Mouse (Mus musculus) urinary bladder, adult 18-20 months (tissue): ENCODE measurements around the gene Ryk.

ENCODE experiments used
- DNase-seq, 2 experiments: peaks; one replicate each; pipeline ENCODE4 v3.0.0; 2022; ENCODE audit warnings: low spot score in 2 of 2, mixed read lengths in 2 of 2

Ryk gene

DNA sequence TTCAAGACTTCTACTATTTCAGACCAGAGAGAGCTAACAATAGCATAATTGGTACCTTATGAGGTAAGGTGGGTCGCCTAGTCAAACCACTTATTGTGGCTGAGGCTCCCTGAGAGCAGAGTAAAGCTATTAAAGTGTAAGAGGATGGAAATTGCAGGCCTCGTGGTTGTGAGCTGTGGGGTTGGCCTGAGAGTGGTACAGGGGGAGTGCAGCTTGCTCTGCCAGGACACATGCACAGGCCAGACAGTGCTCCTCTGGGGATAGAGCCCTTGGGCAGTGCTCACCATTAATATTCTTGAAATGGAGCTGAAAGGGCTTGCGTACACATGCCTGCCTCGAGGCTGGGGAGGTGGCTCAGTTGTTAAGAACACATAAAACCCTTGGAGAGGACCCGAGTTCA lies 23.6 kb downstream of the Ryk start:
- DNase-seq: no peak

DNA sequence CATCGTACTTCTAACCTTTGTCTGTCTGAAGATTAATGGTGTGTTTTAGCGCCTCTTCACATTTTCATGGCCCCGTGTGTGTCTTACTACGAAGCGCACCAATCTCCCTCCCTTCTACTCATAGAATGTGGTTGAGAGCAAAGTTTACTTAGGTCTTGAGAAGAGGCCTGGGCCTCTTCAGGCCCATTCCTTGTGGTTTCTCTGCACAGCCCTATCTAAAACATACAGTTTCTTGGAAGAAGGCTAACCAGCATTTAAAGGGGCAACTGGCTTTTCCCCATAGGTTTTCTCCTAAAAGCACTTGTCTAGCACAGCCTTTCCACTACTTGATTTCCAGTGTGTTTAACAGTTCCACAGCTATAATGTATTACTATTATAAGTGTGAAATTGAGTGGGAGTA lies 24.7 kb downstream of the Ryk start:
- DNase-seq: no peak

DNA sequence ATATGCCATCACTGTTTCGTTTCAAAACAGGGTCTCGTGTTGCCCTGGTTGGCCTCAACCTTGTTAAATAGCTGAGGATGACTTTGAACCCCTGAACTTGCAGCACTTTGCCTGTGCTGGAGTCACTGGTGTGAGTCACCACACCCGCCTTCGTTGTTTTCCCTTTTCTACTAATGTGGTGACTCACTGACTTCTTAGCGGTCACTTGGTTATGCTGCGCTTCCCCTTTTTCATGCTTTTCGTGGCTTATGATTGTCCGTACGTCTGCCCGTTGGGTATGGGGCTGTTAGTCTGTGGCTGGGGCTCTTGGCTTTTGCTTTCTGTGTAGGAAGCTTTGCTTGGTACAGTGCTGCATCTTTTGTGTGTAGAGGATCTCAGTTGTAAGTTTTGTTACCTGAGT lies 25.2 kb downstream of the Ryk start:
- DNase-seq: no peak

DNA sequence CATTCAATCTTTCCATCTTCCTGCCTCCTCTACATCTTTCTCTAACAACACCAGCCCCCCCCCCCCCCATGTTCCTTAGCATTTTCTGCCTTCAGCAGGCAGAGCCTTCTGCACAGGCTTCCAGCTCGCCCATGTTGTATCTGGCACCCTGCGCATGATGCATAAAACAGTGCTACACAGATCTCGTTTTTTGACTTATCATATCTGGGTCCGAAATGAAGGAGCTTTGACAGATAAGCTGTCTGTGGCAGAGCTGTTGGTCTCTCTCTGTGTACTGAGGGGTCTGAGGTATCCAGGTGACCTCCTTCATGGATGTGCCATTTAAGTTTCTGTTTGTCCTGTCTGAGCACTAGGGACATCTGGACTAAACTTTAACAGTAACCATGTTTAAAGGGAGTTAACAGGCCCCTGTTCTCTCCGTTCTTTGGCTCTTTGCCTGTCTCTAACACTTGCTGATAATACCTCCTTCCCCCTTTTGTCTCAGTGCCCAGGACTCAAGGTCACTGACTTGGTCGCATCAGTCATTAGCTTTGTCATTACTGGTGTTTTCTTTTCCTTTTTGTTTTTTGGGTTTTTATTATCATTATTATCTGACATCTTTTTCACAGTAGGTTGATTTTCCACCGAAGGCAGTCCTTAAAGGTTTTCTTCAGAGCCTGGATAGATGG lies 26.2 kb downstream of the Ryk start:
- DNase-seq: no peak

DNA sequence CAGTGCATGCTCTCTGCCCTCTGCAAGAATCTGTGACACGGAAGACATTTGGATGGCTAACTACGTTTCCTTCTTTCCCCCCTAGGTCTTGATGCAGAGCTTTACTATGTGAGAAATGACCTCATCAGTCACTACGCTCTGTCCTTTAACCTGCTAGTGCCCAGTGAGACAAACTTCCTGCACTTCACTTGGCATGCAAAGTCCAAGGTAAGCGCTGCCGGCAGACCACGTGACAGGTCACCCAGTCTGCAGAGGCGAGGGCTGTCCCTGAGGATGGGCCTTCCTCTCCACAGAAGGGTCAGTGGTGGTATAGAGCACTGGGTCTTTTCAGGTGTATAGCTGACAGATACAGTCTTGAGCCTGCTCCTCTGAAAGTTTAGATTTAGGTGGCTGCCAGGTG lies 27.1 kb downstream of the Ryk start:
- no peak for DNase-seq

DNA sequence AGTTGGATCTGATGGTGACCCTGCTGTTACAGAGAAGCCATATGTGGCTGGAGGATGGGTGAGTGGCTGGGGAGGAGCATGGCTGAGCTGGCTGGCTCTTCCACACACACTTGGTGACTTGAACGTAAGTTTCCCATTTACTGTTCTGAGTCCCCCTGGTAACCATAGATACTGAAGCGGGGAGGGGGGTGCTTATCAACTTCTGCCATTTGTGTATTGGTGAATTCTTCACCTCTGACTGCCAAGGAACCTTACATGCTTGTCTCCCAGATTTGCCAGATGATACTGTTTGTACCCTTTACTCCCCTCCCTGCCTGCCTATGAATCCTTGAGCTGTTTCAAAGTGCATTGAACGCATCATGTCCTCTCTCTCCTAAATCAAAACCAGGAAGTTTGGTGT lies 27.5 kb downstream of the Ryk start:
- DNase-seq: no peak

DNA sequence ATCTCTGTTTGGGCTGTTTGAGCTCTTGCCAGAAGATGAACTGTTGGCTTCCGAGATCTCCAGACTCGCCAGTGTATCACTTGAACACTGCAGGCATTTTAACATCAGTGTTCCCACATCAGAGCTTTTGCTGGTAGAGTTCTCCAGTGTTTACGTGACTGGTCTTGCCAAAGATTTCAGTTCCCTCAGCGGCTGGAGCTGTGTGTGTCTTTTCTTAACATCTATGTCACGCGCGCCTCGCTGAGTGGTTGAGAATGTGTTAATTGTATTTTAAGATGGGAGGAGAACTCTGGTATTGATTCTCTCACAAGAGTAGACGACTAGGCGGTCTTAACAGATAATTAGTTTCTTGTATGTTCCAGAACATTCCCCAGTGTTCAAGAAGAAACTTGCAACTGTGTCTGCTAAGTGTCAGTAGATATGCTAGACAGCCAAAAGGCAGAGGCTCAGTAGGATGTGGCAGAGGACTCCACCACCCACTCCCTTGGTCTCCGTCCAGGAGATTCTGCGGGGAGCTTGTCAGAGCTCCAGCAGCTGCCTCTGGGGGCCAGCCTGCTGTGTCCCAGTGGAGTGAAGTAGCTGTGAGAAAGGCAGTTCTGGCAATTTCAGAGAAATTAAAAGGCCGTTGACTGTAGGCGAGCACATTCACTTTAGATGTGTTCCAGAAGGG lies 29.3 kb downstream of the Ryk start:
- DNase-seq: peak in 1 of 2 experiments; percentile 37

DNA sequence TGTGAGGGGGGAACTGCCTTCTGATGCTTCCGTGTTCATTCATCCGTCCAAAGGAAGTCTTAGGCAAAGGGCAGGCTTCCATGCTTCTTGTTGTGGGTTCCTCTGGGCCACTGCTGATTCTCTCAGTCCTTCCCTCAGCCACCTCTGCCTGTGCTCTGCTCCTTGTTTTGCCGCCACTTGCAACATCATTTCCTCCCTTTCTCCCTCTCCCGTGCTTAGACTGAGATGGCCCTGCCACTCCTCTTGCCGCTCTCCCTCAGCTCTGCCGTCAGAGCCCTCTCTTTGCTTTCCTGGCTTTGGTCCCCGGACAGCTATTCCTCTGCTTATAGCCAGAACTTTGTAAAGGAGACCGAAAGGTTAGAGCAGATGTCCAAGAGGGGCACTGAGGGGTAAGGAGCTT lies 30.2 kb downstream of the Ryk start:
- no peak for DNase-seq

DNA sequence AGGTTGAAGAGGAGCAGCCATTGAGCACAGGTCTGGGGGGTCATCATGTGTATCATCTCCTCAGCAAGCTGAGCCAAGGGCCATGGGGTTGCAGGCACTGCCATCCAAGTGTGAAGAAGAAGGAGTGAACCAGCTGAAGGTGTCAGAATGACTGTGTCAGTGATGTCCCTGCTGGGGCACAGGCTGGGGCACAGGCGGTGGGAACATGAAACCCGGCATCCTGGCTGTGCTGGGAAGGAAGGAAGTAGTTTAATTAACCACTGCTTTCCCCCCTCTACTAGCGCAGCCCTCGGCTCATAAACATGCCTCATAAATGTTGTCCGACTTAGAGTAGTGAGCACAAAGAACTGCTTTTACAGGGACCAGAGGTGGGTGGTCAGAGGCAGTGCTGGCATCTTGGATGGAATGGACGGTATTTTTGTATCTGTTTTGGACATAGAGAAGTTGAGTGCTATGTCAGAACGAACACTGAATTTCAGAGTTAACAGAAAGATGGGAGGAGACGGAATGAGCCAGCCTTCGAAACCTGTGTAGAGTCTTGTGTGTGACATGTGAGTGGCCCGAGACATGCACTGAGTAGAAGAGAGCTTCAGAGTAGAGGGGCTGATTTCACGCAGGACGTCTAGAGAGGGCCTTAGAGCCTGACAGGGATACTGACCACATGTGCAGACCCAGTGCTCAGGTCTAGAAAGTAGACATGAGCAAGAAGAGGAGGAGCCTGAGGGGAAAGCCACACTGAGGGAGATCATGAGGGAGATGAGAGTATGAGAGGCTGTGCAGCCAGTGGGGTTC lies 31.4 kb downstream of the Ryk start:
- DNase-seq: no peak

DNA sequence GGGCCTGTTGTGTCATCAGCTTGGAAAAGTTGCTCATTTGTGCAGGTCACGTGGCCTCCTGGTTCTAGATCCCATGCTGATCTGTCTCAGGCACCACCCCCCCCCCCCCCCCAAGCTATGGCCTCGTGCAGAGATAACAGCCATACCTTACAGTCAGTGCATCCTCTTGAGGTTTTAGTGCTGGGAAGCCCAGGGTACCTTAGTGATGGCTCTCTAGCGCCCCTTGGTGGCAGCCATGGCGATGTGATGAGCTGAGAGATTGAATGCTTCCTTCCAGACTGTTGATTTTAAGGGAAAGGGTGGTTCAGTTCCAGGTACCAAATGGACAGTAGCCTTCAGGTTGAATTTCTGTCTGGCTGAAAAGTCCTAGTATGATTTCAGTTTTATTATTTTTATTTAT lies 32.2 kb downstream of the Ryk start:
- DNase-seq: peak; percentile 32 to 56

DNA sequence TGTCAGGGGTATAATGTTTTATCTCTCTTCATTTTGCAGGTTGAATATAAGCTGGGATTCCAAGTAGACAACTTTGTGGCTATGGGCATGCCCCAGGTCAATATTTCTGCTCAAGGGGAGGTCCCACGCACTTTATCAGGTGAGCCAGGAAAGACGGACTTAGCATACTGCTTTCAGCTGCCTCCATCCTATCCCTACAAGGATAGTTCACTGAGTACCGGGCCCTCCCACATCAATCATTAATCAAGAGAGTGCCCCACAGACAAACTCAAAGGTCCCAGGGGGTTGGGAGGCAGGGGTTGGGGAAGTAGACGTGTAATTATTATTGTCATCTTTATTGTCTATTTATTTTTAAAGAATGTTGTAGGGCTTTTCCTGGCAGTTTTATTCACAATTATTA lies 32.8 kb downstream of the Ryk start:
- DNase-seq: no peak

DNA sequence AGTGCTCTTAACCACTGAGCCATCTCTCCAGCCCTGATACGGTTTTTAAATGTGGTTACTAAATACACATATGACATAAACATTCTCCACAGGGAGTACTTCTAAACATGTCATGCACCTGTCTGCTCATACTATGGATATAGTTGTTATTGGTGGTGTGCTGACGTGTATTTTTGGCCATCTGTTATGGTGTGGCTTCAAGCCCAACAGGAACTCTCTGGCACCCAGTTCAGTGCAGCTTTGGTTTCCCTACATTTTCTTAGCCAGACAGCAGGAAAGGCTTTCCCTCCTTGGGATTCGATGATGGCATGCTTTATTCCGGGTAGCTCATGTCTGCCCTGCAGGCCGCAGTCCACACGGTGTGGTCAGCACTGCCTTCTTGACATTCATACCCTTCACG lies 33.7 kb downstream of the Ryk start:
- DNase-seq: no peak

DNA sequence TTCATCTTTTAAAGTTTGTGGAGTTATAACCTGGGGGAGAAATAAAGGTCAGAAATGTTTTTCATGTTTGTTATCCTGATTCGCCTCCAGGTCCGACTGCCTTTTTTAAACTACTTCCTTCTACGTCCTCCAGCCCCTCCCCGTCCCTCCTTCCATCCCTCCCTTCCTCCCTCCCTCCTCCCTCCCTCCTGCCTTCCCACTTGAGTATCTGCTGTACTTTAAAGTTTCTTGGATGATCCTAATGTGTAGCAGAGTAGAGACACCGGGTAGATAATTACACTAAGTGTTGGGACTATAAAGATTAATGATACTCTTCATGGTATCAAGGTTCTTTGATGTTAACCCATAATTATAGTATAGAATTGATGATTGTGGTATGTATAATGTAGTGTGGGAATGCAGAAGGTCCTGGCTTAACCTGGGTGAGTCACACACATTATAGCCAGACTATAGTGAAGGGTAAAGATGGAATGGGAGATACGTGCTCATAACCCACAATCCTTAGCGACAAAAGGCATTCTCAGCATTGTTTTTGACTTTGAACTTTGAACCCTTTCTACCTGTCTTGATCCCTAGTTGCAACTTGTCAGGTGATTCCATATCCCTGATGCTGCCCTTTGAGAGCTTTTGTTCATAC lies 41.5 kb downstream of the Ryk start:
- no peak for DNase-seq

DNA sequence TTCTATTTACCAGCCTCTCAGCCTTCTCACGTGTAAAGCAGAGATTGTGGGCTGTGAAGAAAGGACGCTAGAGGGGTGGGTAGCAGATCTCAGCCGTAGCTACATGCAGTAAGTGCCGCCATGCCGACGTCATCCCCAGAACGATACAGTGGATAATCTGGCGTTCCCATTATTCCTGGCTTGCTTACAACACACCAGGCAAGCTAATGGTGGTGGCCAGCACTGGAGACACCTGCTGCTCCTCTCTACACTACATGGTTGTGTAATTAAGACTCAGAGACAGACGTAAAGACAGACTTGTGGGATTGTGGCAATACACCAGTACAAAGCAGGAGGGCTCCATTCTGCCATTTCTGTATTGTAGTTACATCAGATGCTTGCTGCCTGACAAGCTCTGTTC lies 43.2 kb downstream of the Ryk start:
- DNase-seq: no peak

DNA sequence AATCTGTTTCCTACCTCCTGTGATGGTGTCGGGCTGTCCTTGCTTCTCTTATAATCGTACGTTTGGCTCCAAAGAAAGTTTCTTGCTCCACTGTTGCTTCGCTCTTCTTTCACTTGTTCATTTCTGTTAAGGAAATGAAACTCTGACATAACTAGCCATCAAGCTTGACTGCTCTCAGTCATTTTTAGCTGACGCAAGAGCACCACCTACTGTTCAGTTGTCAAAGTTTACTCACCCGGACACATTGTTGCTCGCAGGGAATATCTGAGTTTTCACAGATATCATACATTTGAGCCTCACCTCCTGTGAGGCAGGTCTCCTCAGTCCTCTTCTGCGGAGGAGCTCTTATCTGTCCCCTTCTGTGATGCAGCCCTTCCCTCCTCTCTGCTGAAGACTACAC lies 44.8 kb downstream of the Ryk start:
- no peak for DNase-seq

DNA sequence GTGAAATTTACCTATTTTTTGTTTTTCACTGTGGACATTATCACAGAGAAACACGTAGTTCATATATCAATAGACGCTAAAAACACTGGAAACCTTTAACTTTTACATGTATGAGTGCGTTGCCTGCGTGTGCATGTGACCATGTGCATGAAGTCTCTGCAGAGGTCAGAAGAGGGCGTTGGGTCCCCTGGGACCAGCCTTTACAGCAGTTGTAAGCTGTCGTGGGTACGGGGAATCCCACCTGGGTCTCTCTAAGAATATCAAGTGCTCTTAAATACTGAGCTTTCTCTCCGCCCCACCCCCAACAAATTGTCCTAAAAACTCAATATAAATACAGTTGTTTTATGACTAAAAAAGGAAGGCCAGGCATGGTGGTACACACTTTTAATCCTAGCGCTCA lies 50.0 kb downstream of the Ryk start:
- DNase-seq: no peak

DNA sequence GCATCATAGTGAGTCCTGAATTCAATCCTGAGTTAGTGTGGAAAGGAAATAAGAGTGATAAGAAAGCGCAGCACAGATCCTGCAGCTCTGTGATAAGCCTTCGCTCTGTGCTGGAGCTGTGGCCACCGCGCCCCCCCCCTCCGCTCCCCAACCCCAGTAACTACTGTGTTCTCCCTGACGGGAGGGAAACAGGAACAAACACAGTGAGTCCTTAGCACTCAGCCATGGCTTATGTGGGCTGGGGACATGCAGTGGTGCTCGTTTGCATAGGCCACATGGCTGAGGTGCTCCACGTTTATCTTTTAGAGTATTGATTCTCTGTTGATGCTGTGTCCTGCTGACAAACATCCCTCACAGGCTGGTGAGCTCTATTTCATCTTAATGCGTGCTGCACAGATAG lies 55.4 kb downstream of the Ryk start:
- DNase-seq: no peak

DNA sequence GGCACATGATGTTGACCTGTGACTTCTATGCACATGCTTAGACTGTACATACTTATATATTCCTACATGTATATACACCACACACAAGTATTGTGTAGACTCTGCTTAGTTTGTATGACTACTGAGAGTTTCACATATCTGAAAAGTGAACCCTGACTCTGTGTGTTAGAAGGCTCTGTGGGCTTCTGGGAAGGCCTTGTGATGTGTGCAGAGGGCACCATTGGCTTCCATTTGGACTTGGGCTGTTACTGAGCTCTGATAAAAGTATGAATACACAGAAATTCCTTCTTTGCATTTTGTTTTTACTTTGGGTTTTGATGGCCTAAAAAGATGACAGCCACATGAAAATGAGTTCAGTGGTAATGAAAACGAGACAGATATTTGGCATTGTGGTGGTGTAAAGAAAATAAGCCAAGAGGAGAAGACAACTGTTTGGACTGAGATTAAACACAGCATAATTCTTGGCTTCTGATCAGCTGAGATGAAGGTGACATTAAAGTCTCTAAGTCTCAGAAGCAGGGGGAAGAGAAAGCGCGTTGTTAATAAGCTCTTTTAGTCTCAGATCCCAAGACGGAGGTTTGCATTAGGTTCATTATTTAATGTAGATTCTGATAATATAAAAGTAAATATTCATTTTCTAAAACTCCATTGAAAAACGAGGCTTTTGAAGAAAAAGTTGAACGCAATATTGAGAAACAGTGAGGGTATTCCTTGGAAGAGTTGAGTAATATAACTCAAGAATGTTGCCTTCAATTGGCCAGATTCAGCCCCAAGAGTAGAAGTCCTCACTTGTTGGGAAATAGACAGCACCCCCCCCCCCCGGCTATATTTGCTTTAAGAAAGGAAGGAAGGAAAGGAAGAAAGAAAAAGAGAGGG lies 58.0 kb downstream of the Ryk start:
- no peak for DNase-seq

DNA sequence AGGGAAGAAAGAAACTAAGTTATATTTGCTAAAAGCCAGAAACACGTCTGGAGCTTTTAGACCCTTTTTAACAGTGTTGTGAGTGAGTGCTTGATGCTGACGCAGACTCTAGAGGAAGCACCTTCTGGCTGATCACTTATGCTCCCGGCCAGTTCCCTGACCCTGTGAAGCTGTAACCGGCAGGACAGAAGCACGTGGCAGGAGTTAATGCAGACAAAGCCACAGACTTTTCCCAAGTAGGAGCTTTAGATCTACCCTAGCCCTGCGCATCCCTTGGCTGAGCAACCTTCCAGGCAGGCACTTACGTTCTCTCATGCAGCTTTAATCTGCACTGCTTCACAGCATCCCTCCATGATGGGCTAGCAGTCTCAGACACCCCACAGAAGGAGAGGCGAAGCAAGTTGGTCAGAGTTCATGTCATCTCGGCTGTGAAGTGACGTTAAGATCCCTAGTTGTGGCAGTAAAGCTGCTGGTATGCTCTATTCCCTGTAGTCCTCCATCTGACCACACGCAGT lies 58.7 kb downstream of the Ryk start:
- DNase-seq: no peak

DNA sequence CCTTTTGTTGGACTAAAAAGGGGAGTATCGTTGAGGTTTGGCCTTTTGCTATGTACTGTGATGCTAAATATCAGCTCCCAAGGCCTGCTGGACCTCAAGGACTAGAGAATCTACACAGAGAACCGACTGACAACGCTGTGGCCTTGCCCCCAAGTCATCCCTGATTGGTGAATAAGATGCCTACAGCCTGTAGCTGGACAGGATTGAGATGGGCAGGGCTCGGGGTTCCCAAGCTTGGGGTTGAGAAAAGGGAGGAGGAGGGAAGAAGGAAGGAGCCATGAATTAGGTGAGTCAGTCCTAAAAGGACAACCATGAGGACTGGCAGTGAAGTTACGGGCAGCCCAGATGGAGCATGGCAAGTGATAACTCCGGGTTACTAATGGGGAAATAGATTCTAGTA lies 65.2 kb downstream of the Ryk start:
- no peak for DNase-seq

DNA sequence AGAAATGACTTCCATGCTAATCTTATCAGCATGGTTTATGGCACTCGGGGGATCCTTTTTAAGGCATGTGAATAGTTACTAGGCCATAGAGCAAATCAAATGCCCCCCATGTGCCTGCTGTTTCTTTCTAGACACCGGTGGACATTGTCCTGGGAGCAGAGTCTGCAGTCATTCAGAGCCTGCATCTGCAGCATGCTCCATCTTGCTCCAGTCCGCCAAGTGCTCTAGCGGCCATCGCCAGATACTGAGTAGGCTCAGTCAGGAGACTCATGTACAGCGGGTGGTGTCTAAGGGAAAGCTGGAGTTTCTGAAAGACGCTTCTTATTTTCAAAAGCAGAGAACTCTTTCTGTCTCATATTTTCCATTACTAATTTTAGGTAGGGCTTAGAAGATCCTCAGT lies 67.6 kb downstream of the Ryk start:
- DNase-seq: no peak
